Mouse (Mus musculus) spleen, adult 10 weeks (tissue): Measurements from ENCODE around the gene Gls. TPM values are rescaled to one million over a fixed set of nuclear protein-coding genes. Genes with fewer than 3 reads are reported as not detected.

ENCODE experiments used
- polyA plus RNA-seq: library from polyadenylated mRNA; stranded (reverse); fragments of 350-450 nt; fragmentation: Illumina TruSeq; extraction: RNeasy Lipid Tissue Mini Kit (QIAGEN cat#74804); gene quantifications from one replicate; pipeline ENCODE4 v1.2.3, GENCODE M21; 2015; ENCODE audit warnings: low replicate concordance; ENCODE audit not compliant: insufficient read depth

Gene Gls
- 229 TPM for polyA plus RNA-seq

DNA sequence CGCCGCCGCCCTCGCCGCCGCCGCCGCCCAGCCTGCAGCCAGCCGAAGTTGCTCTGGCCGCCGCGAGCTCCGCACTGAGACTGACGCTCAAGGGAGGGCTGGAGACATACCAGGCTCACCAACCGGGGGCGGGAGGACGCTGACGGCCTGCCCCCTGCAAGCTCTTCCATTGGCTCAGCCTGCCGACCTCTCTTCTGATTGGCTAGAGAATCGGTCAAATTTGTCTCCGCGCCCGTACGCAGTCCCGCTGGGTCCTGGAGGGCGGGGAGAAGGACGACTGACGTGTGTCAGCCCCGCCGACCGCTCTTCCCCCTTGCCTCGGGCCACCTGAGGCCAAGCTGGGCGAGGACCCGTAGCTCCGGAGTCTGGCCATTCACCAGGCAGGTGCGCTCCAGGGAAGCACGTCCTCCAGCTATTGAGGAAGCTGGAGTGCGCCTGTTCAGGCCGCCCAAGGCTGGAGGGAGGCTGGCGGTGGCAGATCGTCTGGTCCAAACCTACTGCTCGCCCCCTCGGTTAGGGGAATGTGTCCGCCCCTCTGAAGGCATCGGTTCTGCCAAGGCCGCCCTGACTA, at the start of gene Gls:
Gene Gls (minus strand): TSS at position 90 of the 571 bp plus-strand sequence.

DNA sequence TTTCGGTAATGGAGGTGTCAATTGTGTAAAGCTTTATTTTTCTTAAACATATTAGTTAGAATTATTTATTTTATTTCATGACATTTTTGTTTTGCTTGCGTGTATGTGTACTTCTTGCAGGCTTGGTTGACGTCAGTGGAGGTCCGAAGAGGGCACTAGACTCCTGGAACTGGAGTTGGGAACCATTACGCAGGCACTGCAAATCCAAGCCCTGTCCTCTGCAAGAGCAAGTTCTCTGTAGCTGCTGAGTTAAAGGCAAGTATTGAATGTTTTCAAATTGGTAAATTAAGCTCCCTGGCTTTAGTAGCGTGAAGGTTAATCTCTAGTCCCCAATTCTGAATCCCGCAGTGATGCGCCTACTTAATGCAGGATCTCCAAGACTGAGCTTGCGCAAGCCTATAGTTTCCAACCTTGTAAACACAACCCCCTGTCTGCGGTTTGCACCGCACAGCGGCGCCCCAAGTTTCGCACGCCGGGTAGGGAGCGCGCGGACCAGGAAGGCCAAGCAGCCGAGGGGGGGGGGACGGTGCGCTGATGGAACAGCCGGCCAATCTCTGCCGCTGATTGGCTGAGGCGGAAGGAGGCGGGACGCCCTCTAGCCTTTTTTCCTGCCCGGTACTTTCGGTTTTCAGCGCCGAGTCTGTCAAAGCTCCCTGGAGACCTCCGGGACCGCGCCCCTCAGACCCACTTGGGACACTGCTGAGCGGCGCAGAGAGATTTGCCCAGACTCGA, 114.0 kb downstream of the Gls start, which contains the start of gene Stat1:
Gene Stat1 (plus strand): TSS at position 581 of the 732 bp plus-strand sequence.

Other genes with a start within 250 kb of the Gls start
- gene Stat4, start 246.1 kb downstream of the Gls start, polyA plus RNA-seq = 85.6 TPM
- 232 TPM for gene Stat1, start 113.8 kb downstream of the Gls start, polyA plus RNA-seq